Mouse (Mus musculus): ENCODE measurements around the gene Esp34.

The Esp34 gene

GRCm38 (mm10) chr17:38553892-38554291, at the start of gene Esp34:
TSS of gene Esp34 (plus strand) at chr17:38554192.
- DNase-seq (ENCODE audit: low read depth, low spot score): no peak

- peak; percentile 42 for DNase-seq (ENCODE audit: low read depth, low spot score)
Observed at GRCm38 (mm10) chr17:38562527-38562926, 8.5 kb downstream of the Esp34 start.
